Mouse (Mus musculus) thymus, adult 18-20 months (tissue): ENCODE measurements around the gene Tchhl1.

Source experiments
- DNase-seq, 2 experiments: peaks; one replicate each; pipeline ENCODE4 v3.0.0; 2022; ENCODE audit warnings: mixed read lengths in 2 of 2

The Tchhl1 gene

DNA sequence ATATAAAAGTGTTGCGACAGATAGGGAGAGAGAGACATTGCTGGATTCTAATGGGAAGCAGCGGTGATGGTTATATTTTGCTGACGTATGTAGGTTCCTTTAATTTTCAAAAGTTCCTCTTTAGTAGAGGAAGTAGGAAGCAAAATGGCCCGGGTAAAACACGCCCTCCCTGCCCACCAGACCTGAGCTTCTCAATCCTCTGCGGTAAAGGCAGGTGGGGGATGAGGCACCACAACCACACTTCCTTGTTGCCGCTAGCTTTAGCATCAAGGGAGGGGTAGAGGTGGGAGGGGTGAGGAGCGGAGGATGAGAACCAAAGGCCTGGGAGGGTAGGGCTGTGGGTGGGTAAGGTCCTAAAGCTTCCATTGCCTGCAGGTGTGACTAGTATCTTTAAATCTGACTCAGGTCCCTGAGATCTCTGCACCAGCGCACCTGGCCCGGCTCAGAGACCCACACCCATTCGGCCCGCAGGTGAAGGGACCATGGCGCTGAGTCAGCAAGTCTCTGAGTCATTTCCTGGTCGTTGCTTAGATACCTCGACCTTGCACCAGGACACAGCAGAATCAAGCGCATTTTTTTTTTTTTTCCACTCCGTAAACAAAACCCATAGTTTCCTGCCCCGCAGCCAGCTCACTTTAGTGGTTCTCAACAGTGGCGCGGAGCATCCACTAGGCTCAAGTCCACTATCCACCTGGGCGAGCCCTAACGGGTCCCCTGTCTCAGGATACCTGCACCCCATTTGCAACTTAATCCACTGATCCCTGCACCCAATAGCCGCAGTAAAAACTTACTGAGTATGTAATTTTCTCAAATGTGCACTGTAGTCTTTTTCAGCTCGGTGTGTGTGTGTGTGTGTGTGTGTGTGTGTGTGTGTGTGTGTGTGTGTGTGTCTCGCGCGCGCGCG, 37.7 kb downstream of the Tchhl1 start:
- DNase-seq = peak; percentile 83 to 94

DNA sequence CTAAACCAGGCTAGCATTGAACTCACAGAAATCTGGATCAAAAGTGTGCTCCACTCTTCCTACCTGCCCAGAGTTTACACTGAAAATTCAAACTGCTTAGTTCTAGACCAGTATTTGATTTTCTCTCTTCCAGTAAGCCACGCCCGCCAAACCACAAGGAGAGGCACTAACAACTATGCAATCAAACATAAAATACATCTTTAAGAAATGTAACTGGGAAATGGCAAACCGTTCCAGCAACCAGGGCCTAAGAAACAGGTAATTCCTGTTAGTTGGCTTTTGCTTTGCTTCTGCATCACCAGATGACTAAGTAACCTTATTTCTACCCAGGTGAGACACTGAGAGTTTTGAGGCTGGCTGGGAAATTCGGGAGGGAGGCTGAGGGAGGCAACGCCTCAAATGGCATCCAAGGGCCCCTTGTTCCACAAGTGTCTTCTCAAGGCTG, 38.3 kb downstream of the Tchhl1 start:
- DNase-seq = peak; percentile 3 to 23

DNA sequence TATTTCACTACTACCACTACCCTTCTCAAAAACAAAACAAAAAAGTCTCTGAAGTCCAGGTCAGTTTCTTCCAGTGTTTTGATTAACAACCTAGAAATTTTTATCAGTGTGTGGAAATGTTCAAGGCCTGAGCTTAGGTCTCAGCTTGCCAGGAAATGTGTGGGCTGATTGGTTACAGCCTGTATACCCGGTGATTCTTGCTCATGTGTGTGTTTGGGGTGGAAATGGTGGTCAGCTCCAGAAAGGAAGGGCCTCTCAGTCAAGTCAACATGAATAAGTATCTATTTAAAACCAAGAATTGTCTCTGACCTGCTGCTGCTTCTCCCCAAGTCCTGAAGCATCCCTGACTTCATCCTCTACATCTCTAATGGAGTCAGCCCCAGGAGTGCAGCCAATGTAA, 40.7 kb downstream of the Tchhl1 start:
- DNase-seq = no peak

DNA sequence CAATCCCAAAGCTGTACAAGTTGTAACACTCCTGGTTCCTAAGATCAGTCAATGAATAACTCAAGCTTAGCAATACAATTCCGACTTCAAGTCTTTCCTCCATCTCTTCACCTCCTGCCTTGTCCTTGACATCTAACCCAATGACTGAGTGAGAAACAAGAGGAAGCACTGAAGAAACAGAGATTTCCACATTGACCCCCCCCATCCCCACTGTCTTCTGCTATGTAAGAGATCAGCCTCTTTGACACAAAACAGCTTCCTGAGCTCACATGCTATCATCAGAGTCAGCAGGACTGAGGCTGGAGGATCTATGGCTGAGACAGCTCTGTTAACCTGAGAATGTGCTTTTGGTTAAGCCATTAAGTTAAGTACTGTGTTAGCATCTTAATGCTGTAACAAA, 42.5 kb downstream of the Tchhl1 start:
- no peak for DNase-seq

DNA sequence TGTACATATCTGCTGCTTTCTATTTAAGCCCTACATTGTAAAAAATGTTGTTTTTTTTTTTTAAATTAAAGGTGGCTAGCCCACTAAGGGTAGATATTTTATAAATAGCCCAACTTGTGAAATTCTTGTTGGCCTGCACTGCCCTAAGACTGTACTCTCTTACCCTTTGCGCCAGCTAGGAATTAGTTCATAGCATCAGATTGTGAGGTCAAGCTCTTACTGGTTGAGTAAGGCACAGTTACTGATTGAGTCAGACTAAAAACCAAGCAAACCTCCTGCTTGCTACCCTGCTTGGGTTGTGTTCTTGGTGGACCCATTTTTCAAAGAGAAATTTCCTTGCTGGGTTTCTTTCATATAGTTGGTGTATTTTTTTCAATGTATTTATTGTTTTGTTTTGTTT, 43.2 kb downstream of the Tchhl1 start:
- DNase-seq = no peak

DNA sequence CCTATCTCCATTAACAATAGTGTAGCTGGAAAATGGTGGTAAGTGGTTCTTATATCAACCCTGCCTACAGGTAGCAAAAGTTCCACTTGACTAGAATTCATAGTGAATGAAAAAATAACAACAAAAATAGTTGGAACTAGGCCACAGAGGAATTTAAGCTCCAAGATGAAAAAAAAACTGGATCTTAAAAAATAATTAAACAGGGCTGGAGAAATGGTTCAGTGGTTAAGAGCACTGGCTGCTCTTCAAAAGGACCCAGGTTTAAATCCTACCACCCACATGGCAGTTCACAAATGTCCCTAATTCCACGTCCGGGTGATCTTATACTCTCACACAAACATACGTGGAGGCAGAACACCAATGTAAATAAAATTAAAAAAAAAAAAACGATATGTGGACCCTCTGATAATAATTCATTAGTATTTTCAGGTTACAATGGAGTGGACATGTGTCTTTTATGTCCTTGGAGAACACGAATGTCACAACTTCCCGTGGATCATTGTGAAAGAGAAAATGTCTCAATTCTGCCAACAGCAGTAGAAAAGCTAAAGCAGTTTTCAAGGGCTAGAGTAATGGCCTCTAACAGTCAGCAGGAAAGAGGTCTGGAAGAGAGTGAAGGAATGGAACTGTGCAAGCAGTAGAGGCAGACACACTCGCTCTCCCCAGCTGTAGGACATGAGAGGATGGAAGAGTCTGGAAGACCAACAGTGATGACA, 44.0 kb downstream of the Tchhl1 start:
- DNase-seq = no peak

DNA sequence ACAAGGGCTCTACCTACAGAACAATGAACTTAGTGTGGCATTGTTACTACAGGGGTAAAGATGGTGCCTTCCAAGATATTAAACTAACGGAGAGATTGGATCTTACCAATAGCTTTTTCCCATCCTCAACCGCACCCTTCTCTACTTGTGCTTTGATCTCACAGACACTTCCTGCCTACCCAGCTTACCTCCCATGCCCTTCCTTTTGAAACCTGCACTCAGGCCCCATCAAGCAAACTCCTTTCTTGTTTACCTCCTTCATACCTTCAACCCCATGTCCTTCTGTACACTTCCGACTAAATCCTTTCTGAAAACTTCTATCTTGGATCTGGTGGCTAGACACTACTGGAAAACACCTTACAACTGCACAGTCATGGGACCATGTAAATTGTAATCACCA, 46.1 kb downstream of the Tchhl1 start:
- DNase-seq = no peak

DNA sequence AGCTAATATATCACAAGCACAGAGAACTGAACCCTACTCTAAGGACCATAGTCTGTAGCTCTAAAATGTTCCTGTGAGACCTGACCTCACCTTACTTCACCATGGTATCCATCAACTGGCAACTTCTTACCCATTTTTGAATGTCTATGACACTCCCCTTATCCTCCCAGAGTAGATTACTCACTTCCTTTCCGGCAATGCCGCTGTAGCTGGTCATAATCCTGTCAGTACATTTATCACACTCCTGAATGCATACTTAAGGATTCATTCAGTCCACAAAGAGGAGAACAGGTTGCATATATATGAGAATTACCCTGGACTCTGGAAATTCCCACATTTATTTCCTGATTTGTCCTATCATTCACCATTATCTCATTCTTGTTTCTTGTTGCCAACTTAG, 48.8 kb downstream of the Tchhl1 start:
- no peak for DNase-seq

DNA sequence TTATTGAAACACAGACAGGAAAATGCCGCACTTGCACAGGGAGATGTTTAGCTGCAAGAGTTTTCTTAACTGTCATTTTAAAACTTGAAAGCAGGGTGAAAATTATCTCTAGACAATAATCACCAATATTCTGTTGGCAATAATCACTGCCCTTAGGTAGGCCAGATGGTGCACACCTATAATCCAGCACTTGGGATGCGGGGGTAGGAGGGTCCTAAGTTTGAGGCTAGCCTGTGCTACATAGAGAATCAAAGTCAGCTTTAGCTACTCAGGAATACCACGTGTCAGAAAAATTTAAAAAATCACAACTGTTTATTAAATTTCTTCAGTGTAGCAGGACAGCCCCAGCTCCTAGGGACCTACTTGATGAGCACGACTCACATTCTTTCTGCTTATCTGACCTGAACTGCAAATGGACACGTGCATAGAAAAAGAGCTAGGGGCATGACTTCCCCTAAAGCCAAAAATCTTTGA, 51.3 kb downstream of the Tchhl1 start:
- DNase-seq = no peak

DNA sequence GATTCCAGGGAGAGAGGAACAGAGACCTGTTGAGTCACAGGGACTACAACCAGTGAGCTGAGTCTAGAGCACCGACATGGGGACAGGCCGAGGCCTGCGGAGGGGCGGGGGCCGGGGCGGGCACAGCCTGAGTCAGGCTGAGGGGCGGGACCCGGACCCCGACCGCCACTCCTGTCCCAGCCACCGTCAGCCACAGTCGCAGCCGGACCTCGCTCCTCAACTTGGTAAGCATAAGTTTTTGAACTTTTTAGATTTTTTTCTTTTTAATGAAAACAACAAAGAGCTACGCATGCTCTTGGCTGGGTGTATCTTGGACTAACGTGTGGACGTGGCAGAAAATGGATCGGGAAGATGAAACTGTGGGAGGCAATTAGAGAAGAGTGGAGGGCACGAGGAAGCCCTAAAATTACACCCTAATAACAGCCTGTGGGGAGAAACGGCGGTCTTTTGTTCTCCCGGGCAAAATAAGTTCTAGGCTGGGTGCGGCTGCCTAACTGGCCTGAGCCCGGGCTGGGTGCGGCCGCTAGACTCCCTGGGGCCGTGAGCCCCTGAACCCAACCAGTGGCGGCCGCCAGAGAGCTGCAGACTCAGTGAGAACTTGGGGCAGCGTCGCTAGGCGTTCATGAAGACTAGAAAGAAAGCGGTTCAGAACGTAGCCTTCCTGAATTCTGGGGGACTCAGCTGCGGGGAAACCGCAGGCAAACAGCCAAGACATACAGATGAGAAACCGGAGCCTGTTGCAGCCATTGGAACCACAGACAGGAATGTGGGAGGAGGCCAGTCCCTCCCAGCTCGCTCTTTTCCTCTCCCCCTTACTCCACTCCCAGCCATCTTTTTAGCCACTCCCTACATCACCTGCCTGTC, 52.0 kb downstream of the Tchhl1 start, which contains the start of gene S100a11:
Gene S100a11 (plus strand): TSS at position 159 of the 864 bp plus-strand sequence.
- peak; percentile 37 to 38 for DNase-seq
